Mouse (Mus musculus) testis, adult 2 months (tissue): ENCODE results near the gene Alox12e.

Source experiments
- CTCF ChIP-seq: fragments of 200-500 bp; IDR thresholded peaks from 2 replicates; pipeline ENCODE4 v1.5.1; 2012; ENCODE audit warnings: low read depth, mild to moderate bottlenecking, inconsistent platforms, low read length, moderate library complexity; ENCODE audit not compliant: control insufficient read depth, insufficient read depth, insufficient replicate concordance
- POLR2A ChIP-seq: fragments of 200-500 bp; IDR thresholded peaks from 2 replicates; pipeline ENCODE4 v1.6.1; 2012; ENCODE audit warnings: low read depth, mild to moderate bottlenecking, inconsistent platforms, low read length, moderate library complexity; ENCODE audit not compliant: control insufficient read depth

GRCm38 (mm10) chr11:70319614-70320013 lies 2.8 kb downstream of the Alox12e start:
- TF ChIP-seq CTCF (no peak), POLR2A (no peak)
